Mouse (Mus musculus) 3134 (cell line): ENCODE data around the gene Sbno2.

Experiments
- DNase-seq: peaks from one replicate; pipeline ENCODE4 v3.0.0-alpha.2; 2011; ENCODE audit warnings: low spot score; ENCODE audit not compliant: insufficient read length; ENCODE audit errors: extremely low read depth

Sbno2 gene

DNA sequence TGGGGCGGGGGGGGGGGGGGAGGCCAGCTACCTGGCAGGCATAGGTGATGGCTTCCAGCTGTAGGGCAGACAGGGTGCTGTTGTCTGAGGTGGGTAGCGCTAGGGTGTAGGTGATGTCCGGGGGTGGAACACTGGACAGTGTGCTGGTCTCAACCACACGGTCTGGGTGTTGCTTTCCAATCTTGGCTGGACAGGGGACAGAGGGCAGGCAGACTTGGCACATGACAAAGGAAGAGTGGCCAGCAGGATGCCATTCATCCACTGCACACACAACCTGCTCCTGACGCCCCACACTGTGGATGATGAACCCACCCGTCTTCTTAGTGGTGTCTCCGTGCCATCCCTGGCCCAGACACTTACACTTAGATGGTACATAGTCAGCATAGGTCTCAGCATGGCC lies 36.1 kb downstream of the Sbno2 start:
- no peak for DNase-seq

GRCm38 (mm10) chr10:80063877-80064650 lies 41.3 kb downstream of the Sbno2 start:
- no peak for DNase-seq

- DNase-seq = no peak
Observed at GRCm38 (mm10) chr10:80063104-80063503, 42.3 kb downstream of the Sbno2 start.

- DNase-seq = peak; percentile 55
Observed at GRCm38 (mm10) chr10:80057683-80058326, 47.6 kb downstream of the Sbno2 start.

DNA sequence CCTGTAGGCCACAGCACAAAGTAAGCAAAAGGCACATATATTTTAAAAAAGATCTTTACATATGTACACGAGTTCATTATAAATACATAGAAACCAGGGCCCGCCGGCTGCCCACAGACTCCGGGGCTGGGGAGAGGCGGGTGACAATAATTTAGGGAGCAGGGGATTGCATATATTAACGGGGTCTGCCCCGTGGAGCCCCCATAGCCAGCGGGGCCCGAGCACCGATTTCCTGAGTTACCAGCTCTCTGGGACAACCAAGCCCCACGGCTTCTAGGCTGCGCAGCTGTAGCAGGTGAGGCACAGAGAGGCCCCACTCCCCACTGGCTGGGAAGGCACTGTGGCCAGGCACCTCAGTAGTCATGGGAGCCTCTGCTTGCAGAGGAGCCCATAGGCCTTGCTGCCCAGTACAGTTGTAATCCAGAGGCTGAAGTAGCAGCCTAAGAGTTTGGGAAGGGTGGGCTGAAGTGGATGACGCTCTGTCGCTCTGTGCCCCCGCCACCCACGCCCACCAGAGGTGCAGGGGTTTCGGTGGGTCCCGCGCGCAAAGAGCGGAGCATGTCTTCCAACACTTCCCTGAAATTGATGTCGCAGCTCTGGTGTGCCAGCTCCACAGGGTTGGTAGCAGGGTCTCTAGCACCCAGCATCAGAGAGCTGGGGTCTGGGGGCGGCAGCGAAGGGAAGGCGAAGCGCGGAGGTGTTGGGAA lies 48.2 kb downstream of the Sbno2 start:
- peak; percentile 51 for DNase-seq

GRCm38 (mm10) chr10:80056506-80056905 lies 48.9 kb downstream of the Sbno2 start:
- DNase-seq = no peak

GRCm38 (mm10) chr10:80055891-80056290 lies 49.5 kb downstream of the Sbno2 start:
- DNase-seq = no peak

- no peak for DNase-seq
Observed at GRCm38 (mm10) chr10:80055364-80055763, 50.0 kb downstream of the Sbno2 start.

DNA sequence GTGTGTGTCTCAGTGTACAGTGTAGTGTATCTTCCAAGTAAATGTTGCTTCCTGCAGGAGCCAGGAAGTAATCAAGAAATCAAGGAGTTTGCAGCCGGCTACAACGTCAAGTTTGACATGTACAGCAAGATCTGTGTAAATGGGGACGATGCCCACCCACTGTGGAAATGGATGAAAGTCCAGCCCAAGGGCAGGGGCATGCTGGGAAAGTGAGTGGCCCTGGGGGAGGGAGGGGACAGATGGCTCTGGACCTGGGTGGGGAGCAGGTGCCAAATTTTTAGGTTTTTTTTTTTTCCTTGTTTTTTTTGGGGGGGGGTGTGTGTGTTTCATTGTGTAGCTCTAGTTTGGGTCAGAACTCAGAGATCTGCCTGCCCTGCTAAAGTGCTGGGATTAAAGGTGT lies 50.5 kb downstream of the Sbno2 start:
- DNase-seq = peak; percentile 49

GRCm38 (mm10) chr10:80053831-80054815 lies 51.2 kb downstream of the Sbno2 start:
- peak; percentile 85 for DNase-seq

DNA sequence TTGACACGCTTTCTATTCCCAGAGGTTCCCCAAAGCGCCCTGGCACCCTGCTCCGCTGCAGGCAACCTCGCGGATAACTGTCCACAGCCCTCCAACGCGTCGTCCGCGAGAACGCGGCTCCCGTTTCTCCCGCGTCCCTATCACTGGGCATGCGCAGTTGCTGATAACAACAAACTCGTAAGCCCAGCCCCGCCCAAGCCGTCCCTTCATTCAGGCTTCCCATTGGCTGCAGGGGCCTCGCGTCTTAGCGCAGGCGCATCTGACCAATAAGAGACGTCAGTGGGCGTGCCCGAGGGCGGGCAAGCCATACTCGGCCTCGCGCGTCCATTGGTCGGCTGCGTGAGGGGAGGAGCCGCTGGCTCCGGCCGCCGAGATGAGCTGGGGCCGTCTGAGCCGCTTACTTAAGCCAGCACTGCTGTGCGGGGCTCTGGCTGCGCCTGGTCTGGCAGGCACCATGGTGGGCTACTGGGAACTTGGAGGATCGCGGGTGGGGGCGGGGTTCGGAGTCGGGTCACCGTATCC lies 52.1 kb downstream of the Sbno2 start:
- DNase-seq = peak; percentile 100

DNA sequence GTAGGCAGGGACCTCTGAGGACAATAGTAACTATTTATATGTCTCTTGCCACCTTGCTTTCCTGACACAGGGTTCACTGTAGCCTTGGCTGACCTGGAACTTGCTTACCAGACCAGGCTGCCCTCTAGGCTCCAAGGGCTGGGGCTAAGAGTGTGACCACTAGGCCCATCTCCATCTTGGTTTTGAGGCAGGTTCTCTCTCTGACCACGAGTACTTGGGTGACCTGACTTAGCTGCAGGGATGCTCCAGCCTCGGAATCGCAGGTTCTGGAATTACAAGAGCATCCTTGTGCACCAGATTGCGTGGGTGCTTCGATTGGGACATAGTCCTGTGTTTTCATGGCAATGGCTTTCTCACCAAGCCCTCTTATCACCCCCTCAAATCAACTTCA lies 53.0 kb downstream of the Sbno2 start:
- DNase-seq = no peak

DNA sequence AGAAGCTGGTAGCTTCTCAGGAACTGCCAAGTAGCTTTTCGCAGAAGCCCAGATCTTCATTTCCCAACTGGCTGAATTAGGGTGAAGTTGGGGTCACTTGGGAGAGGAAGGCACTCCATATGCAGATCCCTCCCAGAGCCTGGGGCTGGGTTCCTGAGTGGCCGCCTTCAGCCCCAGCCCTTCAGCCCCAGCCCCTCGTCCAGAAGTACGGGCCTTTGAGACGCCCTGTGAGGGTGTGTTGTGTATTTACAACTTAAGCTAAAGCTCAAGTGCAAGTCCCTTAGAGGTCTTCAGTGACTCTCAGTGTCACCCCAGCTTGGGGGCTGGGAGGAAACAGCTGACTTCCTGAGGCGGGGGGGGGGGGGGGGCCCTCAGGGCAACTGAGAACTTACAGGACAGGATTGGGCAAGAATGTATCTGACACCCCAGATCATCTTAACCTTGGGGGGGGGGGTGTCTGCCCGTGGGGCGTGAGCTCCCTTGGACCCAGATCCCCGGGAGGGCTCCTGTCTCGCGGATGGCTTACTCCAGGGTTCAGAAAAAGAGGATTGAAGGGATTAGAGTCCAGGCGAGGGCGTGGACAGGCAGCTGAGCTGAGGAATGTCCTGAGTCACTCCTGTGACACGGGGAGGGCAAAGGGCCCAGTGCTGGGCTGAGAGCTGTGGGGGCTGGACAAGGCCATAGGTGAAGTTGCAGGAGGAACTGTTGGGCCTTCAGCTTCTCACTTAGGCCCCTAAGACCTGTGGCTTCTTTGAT lies 53.6 kb downstream of the Sbno2 start:
- peak; percentile 87 for DNase-seq

DNA sequence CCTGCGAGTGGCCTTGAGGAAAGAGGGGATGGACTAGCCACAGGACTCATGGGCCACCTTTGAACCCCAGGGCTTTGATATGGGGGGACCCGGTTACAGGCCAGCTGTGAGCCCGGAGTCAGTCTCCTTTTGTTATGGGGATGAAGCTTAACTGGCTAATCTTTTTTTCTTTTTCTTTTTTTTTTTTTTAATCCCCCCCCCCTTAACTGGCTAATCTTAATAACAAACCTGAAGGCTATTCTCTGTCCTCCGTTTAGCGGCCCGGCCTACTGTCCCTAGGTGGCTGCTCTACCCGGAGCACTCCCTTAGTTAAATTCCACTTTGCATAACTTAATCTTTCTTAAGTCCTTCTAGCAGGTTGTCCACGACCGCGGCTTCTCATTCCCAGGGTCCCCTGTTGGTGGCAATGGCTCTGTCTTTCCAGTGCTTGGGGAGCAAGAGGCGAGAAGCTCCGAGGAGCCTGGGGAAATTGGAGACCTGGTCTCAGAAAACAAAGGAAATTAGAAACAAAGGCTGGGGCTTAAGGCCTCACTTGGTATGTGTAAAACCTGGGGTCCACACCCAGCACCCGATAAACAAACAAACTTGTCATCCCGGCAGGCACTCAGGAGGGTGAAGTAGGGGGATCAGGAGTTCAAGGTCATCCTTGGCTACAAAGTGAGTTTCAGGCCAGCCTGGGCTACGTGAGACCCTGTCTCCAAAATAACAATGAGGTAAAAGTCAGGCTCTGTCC lies 54.3 kb downstream of the Sbno2 start:
- no peak for DNase-seq

DNA sequence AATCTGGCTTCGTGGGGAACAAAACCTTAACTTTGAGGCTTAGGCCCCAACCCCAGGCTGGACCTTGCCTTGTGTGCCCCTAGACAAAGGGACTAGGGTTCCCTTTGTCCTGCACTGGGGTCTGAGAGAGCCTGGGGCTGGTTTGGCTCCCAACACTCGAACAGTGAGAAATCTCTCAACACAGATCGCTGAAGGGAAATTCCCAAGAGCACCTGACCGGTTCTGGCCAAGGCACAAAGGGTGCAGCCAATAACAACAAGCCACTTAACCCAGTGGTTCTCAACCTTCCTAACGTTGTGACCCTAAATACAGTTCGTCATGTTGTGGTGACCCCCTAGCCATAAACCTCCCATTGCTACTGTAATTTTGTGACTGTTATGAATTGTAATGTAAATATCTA lies 55.1 kb downstream of the Sbno2 start:
- no peak for DNase-seq

DNA sequence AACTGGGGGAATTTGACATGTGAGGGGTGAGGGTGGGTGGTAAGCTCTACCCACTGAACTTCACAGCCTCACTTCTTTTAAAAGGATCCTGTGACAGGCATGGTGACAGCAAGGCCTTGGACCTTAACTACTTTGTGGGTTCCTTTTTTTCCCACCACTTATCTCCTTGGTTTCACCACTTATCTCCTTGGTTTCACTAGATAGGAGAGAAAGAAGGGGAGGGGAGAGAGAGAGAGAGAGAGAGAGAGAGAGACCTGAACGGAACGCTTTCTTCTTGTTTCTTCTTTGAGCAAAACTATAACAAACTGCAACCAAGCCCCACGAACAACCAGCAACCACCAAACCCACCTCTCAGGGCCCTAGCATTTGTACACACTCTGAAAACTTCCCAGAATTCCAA lies 56.5 kb downstream of the Sbno2 start:
- DNase-seq = no peak

DNA sequence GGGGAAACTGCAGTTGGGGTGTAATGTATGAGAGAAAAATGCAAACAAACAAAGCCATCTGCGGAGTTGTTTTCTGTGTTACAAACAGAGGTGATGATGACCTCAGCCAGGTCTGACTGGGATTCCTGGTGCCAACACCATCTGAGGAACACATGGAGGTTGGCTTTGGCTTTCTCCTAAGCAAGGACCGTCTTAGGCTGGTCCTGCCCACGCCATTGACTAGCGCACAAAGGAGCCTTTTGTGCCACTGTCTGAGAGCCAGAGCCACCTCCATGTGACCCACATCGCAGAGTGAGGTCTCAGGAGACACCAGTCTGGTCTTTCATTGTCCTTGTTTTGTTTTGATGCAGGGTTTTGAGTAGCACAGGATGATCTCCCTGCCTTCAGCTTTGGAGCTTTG lies 57.0 kb downstream of the Sbno2 start:
- DNase-seq = no peak

DNA sequence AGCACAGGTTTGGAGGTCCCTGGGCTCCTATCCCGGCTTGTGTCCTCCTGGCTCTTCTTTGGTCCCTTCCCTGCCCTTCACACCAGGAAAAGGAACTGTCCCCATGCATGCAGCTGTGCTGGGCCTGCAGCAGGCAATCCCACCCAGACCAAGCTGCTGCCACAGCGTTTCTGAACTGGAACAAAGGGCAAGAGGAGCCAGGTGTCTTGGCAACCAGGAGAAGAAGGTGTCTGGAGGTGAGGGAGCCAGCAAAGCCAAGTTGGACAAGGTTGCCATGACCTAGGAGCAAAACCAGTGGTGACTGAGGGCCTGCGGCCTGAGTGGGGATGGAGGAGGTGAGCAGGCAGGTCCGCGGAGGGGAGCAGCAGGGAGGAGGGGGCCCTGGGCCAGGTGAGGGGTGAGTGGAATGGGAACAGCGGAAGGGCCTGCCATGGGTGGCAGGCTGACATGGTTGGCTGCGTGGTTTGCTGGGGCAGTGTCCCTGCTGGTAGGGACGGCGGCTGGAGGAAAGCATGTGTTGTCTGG lies 58.3 kb downstream of the Sbno2 start, which contains the start of gene Gpx4:
Gene Gpx4 (plus strand): TSS at position 126 of the 525 bp plus-strand sequence.
- DNase-seq = no peak

- no peak for DNase-seq
Observed at GRCm38 (mm10) chr10:80045766-80046165, 59.6 kb downstream of the Sbno2 start.
